Mouse (Mus musculus): Measurements from ENCODE around the gene B3gnt3.
"Not testable (repeated sequence)": the region's sequence is repeated elsewhere in the genome, so short reads cannot be mapped to it uniquely, and the experiment has no call there.

Gene B3gnt3

DNA sequence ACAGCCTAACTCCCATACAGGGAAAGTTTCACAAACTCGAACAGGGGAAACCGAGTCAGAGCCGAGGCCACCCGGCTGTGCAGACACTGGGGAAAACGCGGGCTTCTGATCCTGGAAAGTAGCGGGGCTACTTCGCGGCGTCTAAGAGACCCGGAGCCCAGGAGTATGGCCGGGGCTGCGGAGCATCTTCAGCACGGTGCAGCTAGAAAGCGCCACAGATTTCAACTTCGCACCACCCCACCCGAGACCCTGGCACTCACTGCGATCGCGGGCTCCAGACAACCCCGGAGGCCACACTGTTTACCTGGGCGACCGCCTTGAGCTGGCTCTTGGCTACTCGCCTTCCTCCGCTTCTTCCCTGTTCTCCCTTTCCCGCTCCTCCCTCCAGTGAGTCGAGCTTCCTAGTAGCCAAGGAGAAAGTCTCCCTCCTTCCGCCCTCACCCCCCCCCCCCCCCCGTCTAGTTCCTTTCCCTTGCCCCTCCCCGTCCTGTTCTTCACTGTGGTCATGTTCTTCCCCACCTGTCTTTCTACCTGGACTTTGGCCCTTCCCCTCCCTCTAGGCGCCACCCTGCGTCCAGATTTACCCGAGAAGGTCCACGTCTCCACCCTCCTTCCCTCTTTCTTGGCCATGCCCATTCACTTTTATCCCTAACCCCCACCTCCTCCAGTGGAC, at the start of gene B3gnt3:
Gene B3gnt3 (minus strand): TSS at position 376 of the 673 bp plus-strand sequence.
- no peak for DNase-seq

DNA sequence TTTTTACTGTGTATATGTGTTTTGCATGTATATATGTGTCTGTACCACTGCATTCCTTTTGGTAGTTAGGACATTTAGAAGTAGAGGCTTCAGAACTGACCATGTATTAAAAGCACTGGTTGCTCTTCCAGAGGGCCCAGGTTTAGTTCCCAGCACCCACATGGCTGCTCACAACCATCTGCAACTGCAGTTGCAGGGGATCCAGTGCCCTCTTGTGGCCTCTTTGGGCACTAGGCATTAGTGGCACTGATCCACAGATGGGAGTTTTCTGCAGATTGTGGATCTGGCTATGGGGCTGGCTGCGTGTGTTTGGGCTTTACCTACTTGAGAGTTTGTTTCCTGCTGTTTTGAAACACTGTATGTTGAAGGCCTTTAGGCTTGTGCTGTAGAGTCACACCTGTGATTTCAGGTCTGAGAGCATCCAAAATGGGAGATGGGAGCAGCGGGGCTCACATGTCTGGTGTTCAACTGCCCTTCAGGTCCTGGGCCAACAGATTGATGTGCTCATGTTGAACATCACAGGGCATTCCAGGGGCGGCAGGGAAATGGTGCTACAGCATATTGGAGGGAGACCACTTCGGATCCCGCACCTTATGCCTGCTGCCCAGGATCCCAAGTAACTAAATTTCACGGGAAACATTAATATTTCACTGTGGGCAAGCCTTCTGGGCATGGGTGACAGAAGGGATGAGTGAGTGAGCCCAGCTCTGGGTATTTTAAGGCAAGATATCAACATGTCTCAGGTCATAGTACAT, 47.9 kb upstream of the B3gnt3 start:
- not testable (repeated sequence) for DNase-seq

DNA sequence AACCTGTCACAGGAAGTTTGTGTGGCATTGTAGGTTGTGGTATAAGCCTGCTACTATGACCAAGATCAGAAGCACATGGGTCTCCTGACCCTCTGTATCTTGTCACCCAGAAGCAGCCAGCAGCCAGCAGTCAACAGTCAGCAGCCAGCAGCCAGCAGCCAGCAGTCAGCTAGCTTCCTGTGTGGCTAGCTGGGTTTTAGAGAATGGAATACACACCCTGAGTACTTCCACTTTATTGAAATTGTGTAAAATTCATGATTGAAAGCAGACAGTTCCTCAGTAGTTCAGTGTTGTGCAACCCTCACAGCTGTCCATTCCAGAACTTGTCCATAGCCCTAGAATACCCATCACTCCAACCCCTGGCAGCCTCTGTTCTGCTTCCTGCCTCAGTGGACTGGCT, 45.5 kb upstream of the B3gnt3 start:
- DNase-seq, result not testable (repeated sequence)

DNA sequence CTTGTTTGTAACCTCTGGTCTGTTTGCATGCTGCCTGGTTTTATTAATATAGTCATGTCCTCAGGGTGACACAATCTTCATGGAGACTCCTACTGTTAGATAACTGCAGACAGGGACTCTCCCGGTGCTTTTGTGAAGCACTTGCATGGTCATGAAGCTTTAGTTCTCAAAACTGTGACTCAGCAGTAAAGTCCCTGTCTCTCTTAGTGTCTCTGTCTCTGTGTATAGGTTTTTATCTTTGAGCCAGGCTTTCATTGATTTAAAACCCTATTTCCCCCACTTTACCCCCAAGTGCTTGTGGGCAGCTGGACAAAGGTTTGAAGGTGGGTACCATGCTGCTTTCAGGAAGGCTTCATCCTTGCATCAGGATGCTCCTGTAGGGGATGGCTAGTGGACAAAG, 43.7 kb upstream of the B3gnt3 start:
- no peak for DNase-seq

DNA sequence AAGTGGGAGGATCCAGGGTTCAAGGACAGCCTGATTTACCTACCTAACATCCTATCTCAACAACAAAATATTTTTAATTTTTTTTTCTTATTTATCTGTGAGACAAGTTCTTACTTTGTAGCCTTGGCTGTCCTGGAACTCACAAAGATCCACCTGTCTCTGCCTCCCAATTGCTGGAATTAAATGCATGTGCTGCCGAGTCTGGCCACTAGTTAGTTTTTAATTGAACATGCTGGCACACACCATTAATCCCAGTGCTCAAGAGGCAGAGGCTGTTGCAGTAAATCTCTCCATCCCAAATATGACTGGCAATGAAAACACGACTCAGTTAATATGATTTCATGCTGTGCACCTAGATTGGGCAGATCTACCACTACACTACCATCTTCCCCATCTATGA, 41.2 kb upstream of the B3gnt3 start:
- no peak for DNase-seq

DNA sequence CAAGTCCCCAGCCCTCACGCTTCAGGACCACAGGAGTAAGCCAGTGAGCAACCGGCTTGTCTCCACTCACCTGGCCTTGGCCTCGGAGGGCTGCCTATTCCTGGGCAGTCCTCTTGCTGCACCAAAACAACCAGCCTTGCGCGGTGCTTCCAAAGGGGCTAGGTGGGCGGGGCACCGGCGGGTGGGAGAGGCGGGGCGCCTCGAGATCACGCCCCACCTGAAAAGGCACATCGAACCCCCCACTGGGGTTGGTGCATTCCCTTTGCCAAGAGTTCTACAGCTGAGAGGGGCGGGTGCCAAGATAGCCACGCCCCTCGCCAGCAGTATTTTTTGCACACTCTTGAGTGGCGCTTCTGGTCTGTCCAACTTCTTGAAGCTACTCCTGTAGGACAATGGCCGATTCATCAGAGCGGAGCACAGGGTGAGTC, 40.1 kb upstream of the B3gnt3 start:
- peak; percentile 44 for DNase-seq

DNA sequence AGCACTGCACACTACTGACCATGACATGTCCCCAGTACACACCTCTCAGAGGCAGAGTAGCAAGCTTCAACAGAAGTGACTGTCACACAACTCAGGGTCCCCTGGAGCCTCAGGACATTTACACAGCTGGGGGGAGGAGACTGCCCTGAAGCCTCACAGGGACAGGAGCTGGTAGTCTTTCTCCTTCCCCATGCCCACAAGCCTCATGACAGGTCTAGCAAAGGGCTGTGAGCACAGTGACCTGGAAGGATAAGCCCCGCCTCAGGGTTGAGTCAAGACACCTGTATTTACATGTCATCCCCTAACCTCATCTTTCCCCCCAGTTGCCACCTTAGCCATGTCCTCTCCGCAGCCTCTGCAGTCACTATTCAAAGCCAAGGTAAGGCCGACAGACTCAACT, 39.6 kb upstream of the B3gnt3 start:
- DNase-seq, result no peak

DNA sequence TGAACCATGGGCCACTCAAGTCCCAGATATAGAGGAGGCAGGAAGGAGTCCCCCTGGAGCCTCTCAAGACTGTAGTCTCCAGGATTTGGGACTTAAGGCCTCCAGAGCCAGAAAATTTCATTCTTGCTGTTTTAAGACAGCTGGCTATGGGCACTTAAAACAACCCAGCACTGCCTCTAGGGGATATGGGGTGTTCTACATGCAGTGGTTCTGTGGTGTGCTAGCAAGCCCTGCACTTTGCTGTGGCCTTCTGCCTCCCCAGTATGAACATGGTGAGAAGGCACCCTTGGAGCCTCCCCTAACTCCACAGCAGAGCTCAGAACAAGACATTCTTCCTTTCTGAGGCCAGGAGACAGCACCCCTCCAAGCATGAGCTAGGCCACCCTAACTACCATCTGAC, 36.7 kb upstream of the B3gnt3 start:
- not testable (repeated sequence) for DNase-seq

DNA sequence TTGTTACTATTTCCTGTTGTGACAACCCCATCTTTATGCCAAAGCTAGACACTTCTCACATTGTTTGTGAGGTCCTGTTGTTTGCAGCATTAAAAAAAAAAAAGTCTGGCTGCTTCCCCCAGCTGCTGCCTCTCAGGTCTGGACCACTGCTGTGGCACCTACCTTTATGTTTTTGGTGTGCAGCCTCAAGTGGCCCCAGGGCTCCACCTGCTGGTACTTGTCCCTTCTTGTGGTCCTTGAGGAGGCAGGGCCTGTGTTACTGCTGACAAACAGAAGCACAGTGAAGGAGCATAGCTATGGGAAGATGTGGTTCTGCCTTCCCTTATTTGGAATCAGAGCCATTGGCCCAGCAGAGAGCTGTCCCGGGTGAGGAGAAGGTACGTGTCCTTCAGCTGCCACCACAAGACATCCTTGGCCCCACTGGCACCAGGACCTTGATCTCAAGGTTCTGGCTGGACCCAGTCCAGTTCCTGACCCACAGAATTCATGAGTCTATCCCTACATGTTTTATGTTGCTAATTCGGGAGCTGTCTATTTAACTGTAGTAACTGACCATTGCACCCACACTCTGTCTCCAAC, 30.2 kb upstream of the B3gnt3 start:
- peak; percentile 79 for DNase-seq

DNA sequence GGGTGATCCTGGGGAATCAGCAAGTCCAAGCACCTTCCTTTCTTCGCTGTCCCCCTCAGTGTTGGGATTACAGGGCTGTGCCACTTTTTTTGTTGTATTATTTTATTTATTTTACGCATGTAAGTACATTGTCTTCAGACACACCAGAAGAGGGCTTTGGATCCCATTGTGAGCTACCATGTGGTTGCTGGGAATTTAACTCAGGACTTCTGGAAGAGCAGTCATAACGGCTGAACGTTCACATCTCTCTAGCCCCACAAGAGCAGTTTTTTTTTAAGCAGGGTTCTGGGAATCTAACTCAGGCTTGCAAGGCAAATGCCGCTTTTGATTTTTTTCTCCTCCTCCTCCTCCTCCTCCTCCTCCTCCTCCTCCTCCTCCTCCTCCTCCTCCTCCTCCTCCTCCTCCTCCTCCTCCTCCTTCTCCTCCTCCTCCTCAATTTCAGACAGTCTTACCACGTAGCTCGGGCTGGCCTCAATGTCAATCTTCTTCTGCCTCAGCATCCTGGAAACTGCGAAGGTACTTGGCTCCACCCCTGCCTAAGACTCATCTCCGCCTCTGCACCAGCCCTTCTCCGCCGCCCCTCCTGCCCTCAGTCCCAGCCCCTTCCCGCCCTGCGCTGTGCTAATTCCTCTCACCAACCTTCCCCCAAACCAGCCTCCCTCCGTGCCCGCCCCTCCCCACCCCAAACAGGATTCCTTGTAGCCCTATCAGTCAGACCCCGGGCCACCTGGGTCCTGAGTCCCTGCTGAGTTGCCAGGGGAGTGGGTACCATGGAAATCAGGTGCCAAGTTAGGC, 27.4 kb upstream of the B3gnt3 start:
- DNase-seq, result no peak

DNA sequence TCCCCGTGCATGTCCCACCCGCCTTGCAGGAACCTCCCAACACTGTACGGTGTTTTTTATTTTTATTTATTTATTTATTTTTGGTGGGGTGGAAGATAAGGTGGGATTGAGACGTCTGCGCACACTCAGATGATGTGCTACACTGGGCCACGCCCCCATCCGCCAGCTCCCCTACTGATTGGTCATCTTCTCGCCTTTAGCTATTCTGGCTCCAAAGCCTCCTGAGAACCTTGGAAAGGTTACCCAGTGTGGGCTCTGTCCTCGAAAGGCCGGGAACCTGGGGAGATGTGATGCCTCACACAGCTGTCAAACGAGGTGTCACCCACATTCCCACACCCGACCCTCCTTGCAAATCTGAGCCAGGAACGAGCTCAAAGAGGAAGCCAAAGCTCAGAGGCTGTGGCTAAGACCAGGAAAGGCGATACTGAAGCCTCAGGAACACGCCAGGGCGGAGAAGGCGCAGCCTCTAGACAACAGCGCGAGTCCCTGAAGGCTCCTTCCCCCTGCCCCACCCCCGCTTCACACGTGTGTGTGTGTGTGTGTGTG, 26.7 kb upstream of the B3gnt3 start:
- peak; percentile 39 for DNase-seq

DNA sequence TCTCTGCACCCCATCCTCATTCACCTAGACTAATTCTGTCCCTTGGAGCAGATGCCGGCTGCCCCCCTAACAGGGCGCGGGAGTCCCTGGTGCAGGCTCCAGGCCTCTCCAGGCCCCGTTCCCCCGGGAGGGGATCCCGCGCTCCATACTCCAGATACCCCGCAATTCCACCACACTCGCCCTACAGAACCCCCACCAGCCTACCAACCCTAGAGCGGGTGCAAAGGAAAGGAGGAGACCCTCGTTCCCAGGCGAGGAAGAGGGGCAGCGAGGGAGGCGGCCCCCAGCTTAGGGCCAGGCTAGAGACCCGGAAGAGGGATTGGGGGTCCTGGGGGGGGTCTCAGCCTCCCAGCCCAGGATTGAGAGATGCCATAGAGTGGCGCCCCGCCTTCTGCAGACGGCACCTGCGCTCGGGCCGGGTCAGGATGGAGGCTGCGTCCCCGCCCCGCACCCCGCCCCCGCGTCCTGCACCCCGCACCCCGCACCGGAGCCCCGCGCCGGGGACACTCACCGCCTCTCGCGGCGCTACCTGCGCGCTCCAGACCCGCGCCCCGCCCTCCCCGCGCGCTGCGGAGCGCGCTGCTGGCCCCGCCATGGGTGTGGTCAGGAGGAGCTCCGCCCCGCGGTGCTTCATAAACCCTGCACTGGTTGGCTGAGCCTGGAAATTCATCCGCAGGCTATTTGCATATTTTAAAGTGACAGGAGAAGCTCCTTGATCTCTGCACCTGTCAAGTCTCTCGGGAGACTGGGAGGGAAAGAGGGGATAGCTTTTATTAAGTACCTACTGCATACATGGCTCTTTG, 23.7 kb upstream of the B3gnt3 start, which contains the start of gene Fcho1:
Gene Fcho1 (minus strand): TSS at position 595 of the 803 bp plus-strand sequence.
- DNase-seq, result peak; percentile 86

DNA sequence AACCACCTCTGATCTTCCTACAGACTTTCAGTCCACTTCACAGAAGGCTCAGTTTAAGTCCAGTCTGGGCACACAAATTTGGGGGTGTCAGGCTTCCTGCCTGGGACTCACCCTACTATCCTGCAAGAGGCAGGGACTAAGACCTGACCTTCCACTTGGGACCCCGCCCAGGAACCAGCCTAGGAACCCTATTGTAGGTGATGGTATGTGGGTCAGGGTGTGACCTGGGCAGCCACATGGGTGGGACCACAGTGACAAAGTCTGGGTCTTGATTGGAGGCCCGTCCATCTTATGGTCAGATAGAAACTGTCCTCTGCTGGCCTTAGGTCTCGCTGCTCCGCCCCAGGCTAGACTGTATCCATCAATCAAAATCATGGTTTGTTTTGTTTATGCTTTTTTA, 22.8 kb upstream of the B3gnt3 start:
- DNase-seq, result no peak

DNA sequence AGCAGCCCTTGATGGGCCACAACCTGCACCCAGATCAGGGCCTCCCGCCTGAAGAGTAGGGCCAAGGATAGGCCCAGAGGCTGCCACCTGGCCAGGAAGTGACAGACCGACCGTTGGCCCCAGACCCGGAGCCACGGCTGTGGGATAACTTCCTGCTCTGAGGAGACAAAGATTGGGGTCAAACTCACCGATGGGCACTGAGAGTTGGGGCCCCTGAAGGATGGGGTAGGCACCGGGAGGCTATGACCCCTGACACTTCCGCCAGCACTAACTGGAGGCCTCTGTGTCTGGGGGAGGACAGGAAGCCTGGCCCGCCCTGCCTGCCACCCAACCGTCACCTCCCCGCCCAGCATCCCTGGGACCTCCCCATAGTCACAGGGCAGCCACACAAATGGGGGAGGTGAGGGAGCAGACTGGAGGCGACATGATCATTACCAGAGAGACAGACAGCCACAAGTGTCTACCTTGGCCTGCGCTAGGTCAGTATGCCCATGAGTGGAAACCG, 21.5 kb upstream of the B3gnt3 start:
- no peak for DNase-seq

DNA sequence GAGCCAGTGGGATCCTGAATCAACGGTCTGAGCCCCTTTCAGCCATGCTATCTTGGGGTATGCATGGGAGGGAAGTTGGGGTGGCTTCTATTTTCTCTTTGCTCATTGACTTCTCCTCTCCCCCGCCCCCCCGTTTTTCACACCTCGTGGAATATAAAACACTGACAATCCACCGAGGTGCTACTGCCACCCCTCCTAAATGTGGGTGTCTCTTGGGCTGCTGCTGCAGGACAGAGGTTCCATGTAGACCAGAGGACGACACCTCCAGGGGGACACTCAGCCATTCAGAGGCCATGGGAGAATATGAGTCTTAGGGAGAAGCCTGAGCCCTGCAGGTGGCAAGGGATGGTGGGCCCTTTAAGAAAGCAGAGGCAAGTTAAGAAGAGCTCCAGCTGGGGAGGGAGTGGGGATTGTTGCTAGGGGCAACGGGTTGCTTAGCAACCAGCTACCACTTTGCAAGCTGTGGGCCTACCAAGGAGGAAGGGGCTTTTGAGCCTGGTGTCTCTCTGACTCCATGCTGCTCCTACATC, 18.4 kb upstream of the B3gnt3 start:
- no peak for DNase-seq

DNA sequence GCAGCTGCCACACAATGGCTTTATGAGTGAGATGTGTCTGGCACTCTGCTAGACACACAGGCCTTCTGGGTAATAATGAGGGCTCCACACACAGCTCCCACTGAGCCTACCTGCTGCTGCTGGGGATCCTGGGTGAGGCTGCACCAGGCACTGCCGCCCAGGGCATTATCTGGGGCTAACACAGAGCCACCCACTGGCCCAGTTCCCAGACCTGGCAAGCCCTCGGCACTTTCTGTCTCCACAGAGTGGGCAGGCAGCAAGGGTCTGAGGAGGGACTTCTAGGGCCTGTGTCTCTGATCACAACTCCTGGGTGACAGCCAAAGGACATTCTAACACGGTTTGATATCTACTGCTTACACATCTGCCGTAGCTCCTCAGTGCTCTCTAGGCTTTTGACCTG, 17.6 kb upstream of the B3gnt3 start:
- no peak for DNase-seq

DNA sequence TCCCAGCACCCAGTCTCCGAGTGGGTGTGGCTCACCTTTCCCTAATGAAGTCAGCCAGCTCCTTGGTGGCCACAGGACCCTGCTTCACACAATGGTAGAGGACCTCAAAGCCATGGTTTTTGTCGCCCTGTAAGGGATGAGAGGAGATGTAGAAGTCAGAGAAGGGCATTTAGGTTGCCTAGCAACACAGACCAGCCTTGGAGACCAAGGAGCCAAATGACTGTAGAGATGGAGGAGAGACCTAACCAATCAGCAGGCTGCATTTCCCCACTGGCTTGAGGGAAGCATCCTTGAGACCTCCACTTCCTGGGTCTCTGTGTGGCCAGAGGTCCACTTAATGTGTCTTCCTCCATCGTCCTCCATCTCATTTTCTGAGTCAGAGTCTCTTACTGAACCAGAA, 16.7 kb upstream of the B3gnt3 start:
- DNase-seq, result no peak

DNA sequence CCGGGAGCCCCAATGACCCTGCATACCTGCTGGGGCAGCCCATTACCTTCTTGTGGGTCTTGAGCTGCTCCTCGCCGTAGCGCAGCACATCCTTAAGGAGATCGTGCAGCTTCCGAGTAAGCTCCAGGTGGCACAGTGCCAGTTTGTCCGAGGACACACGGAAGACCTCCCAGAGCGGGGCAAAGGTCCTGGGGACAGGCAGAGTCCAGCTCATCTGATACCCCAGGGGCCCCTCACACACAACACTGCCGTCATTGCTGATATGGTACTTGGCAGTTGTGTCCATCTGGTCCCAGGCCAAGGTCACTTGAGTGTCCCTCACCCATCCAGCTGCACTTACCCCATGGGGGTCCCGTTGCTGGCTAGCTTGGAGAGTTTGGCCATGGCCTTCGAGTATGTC, 15.5 kb upstream of the B3gnt3 start:
- DNase-seq, result peak; percentile 41

DNA sequence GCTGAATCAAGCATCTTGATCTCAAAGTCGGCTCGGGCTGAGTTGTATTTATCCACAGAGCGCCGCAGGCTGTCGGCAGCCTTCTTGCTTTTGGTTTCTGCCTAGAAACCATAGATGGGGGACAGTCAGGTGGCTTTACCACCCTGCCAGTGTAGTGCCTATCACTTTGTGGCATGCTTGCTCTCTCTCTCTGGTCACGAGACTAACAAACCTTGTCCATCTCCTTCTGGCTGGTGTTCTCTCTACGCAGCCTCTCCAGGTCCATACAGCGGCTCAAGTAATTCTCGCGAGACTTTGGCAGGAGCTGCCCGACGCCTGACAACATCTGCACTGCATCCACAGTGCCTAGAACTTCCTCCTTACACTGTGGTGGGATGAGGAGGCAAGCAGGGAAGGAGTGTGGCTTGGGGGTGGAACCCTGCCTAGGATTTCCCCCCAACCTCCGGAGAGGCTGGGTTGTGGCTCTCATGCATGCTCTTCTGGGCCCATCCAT, 15.0 kb upstream of the B3gnt3 start:
- no peak for DNase-seq

DNA sequence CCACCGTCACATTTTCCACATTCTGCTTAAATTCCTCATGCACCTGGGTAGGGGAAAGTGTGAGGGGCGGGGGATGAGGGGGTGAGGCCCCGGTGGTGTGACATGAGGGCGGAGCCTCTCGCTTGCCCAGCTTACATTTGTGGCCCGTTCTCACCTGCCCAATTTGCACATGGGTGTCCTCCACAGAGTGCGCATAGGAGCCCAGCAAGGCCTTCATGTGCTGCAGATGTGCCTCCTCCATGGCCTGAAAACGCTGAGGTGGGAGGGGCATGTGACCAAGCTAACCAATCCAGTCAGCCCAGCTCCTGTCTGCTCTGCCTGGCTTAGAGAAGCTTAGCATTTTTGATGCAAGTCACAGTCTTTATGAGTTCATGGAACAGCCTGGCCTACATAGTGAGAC, 13.9 kb upstream of the B3gnt3 start:
- DNase-seq, result no peak

DNA sequence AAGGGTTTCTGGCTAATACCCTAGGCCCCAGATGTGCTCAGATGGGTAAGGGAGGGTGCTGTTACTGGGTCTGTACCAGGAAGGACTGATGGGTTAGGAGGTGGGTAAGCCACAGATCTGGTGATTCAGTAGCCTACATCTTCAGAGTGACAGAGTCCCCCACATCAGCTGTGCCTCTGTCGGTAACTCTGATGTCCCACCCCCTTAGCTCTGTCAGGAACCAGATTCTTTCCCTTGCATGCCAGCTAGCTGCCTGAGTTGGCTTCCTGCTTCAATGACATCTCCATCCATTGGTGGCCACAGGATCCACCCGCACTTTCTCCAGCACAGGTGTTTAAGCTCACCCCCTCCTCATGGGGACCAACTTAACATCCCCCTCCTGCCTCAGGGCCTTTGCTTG, 10.0 kb upstream of the B3gnt3 start:
- no peak for DNase-seq
